Mouse (Mus musculus) heart, postnatal 25 days (tissue): ENCODE results near the gene Rhox4e. TPM values are rescaled to one million over a fixed set of nuclear protein-coding genes. Genes with fewer than 3 reads are reported as not detected.
"Not testable (repeated sequence)": the region's sequence is repeated elsewhere in the genome, so short reads cannot be mapped to it uniquely, and the experiment has no call there.

ENCODE experiments used
- DNase-seq: peaks from one replicate; pipeline ENCODE4 v3.0.0; 2022; ENCODE audit warnings: low spot score
- intact Hi-C: fragments of 180-260 bp; cut with DNase I; formaldehyde crosslinking; loops from one replicate; pipeline ENCODE4 v1.15.1; 2025
- total RNA-seq, 2 experiments: library from RNA; stranded (reverse); gene quantifications; 2 replicates each; pipeline ENCODE4 v1.2.3; 2021

Rhox4e gene
- not detected for total RNA-seq

DNA sequence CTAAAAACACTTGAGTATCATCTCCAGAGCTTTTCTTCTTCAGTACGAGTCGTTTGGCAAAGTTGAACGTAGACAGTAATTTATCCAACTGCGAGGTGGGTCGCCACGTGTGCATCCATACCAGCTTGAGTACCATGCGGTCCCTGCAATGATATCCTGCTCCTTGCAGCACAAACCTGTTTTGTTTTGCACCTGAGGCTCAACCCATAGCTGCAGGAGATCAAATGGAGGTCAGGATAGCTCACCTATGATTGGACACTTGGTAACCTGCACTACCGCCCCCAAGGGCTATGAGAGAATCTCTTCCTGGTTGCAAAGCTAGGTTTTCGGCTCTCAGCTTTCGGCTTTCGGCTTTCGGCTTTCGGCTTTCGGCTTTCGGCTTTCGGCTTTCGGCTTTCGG lies at the start of gene Rhox4e:
Gene Rhox4e, plus strand, starts transcription at position 301 of the 400 bp plus-strand sequence.
- DNase-seq, intact Hi-C loops: not testable (repeated sequence)

- intact Hi-C loops, DNase-seq: not testable (repeated sequence)
These were observed 43.2 kb upstream of the Rhox4e start, which contains the start of gene Rhox4d for GRCm38 (mm10) chrX:37514059-37514458. Gene Rhox4d, plus strand, starts transcription at chrX:37514359.

DNA sequence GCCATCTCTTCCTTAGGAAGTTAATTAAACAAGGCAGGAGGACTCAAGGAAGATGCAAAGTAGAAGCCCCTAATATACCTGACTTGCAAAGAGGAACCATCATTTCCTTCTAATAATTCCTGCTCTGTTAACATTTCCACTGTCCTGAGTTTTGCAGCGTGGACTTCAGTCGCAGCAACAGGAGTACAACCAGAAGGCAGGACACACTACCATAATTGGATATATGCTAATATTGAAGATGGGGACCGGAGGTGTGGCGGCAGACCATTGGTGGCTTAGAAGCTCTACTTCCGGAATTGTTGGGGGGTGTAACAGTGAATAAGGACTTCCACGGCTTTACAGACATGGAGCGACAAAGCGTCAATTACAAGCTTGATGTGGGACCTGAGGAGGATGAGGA lies 27.1 kb upstream of the Rhox4e start, which contains the start of gene Rhox2e:
Gene Rhox2e, plus strand, starts transcription at position 301 of the 400 bp plus-strand sequence.
- DNase-seq, intact Hi-C loops: not testable (repeated sequence)

DNA sequence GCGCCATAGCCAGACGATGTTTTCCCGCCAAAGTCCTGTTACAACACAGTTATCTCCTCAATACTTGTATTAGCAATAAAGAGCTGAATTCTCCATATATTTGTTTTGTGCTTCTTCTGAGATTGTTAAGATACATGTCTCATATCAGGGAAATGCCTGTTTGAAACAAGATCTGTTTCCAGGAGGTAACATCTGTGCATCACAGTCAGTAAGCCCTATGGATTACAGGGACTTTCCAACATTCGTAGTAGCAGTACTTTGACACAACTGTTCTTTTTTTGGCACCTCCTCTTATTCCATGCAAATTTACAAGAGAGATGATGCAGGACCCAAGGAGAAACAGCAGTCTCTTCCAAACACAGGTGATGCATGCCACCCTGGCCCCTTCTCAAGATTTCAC lies 15.5 kb upstream of the Rhox4e start, which contains the start of gene Rhox3e:
Gene Rhox3e, plus strand, starts transcription at position 301 of the 400 bp plus-strand sequence.
- DNase-seq, intact Hi-C loops: not testable (repeated sequence)

GRCm38 (mm10) chrX:37571105-37571504 lies 13.9 kb downstream of the Rhox4e start, which contains the start of gene Rhox2f:
Gene Rhox2f, plus strand, starts transcription at chrX:37571405.
- intact Hi-C loops, DNase-seq: not testable (repeated sequence)

DNA sequence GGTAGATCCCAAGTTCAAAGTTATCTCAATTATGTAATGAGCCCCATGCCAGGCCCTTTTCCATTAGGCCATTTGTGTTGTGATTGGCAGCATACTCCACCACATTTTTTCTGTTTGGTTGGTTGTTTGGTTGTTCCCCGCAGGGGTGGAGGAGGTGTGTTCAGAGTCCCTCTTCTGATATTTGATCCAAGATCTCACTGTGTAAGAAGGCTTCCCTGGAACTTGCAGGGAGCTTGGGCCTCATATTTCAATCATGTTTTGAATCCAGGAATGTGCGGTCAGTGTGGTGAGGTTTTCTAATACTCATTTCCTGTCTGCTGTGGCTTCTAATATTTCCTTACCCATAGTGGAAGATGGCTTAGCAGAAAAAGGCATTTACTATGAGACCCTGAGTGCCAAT lies 15.4 kb downstream of the Rhox4e start:
- intact Hi-C loops, result not testable (repeated sequence)
- DNase-seq, result peak; percentile 2

- DNase-seq, intact Hi-C loops: not testable (repeated sequence)
These were observed 23.5 kb downstream of the Rhox4e start, which contains the start of gene Rhox3f for GRCm38 (mm10) chrX:37580692-37581091. Gene Rhox3f, plus strand, starts transcription at chrX:37580992.

GRCm38 (mm10) chrX:37607604-37608003 lies 50.4 kb downstream of the Rhox4e start, which contains the start of gene Rhox4f:
Gene Rhox4f, minus strand, starts transcription at chrX:37607704.
- DNase-seq, intact Hi-C loops: not testable (repeated sequence)

Other genes with a start within 250 kb of the Rhox4e start
- gene Rhox3a2, start 177.4 kb upstream of the Rhox4e start, total RNA-seq, result not detected
- gene Rhox4a2, start 166.6 kb upstream of the Rhox4e start, total RNA-seq, result not detected
- gene Rhox2b, start 145.3 kb upstream of the Rhox4e start, total RNA-seq, result not detected
- not detected for gene Rhox4b, start 124.9 kb upstream of the Rhox4e start, total RNA-seq
- gene Rhox2c, start 103.7 kb upstream of the Rhox4e start, total RNA-seq, result not detected
- gene Rhox3c, start 98.8 kb upstream of the Rhox4e start, total RNA-seq, result not detected
- gene Rhox4c, start 77.1 kb upstream of the Rhox4e start, total RNA-seq, result not detected
- not detected for gene Rhox2d, start 64.0 kb upstream of the Rhox4e start, total RNA-seq
- gene Rhox4d, start 43.1 kb upstream of the Rhox4e start, total RNA-seq, result not detected
- gene Rhox2e, start 27.0 kb upstream of the Rhox4e start, total RNA-seq, result not detected
- gene Rhox3e, start 15.4 kb upstream of the Rhox4e start, total RNA-seq, result not detected
- gene Rhox2f, start 14.0 kb downstream of the Rhox4e start, total RNA-seq, result not detected
- not detected for gene Rhox3f, start 23.6 kb downstream of the Rhox4e start, total RNA-seq
- gene Rhox4f, start 50.3 kb downstream of the Rhox4e start, total RNA-seq, result not detected
- gene Rhox3g, start 71.2 kb downstream of the Rhox4e start, total RNA-seq, result not detected
- not detected for gene Rhox2g, start 86.1 kb downstream of the Rhox4e start, total RNA-seq
- not detected for gene Rhox4g, start 93.9 kb downstream of the Rhox4e start, total RNA-seq
- not detected for gene Rhox3h, start 111.4 kb downstream of the Rhox4e start, total RNA-seq
- gene Rhox2h, start 115.9 kb downstream of the Rhox4e start, total RNA-seq, result not detected
- 1 to 10 TPM in 1 of 2 experiments, under 1 TPM in 1; 0.73 to 2.1 TPM for gene Rhox5, start 247.4 kb downstream of the Rhox4e start, total RNA-seq